Mouse (Mus musculus): ENCODE data around the gene Gapt. TPM values are rescaled to one million over a fixed set of nuclear protein-coding genes. Genes with fewer than 3 reads are reported as not detected.
A peak's percentile ranks its signal among the peaks of the same experiment; 100 is the strongest.

Gapt gene
- polyA plus RNA-seq, 1 experiment from 2014 or later = 0.21 TPM

GRCm38 (mm10) chr13:110366477-110366876 lies 9.5 kb upstream of the Gapt start:
- H3K9me3 ChIP-seq (replicated peaks; ENCODE audit: low read length) = no peaks in the 10 kb centered on the region
- TF ChIP-seq CTCF (IDR thresholded peaks at IDR 0.05; ENCODE audit: low read depth) = no peak
- H3K4me3 ChIP-seq (replicated peaks; ENCODE audit: low read depth, low read length) = no peak overlapping the region
- no peak overlapping the region for H3K4me2 ChIP-seq (ENCODE audit: low read length)
- no peaks in the 10 kb centered on the region for H3K4me1 ChIP-seq (replicated peaks; ENCODE audit: insufficient read depth, low read length)
- 91% methylated on average over 3 of the region's 3 CpGs for WGBS
- ATAC-seq (replicated peaks; ENCODE audit: low FRiP score, low read depth) (no peak), DNase-seq (ENCODE audit: low spot score) (no peak)
- no peak overlapping the region for H3K27ac ChIP-seq
- H3K27me3 ChIP-seq (ENCODE audit: insufficient read depth, low read length) = no peaks in the 10 kb centered on the region
- no peak overlapping the region for H3K9ac ChIP-seq (ENCODE audit: low read depth, low read length)
- H3K36me3 ChIP-seq (ENCODE audit: insufficient read depth, low read length) = no peaks in the 10 kb centered on the region

DNA sequence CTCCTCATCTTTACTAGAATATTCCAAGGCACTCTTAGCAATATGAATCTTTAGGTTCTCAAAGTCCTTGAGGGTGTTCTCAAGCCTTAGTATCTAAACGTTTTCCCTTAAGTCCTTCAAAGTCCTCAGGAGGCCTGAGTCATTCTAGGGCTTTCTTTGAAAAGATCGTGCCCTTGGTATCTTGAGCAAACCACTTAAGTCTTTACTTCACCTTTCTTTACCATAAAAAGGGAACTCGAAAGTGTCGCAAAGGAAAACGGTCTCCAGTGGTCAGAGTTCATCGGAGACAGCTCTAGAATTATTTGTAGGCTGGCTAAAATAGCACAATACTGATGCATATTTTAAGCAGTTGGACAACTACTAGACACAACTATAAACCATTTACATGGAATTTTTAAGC lies 6.7 kb upstream of the Gapt start:
- Histone ChIP-seq H3K9ac (ENCODE audit: low read depth, low read length) (no peak overlapping the region), H3K4me2 (ENCODE audit: low read length) (no peak overlapping the region), H3K27me3 (ENCODE audit: insufficient read depth, low read length) (no peaks in the 10 kb centered on the region), H3K36me3 (ENCODE audit: insufficient read depth, low read length) (no peaks in the 10 kb centered on the region), H3K27ac (no peak overlapping the region), H3K9me3 (replicated peaks; ENCODE audit: low read length) (no peaks in the 10 kb centered on the region), H3K4me3 (replicated peaks; ENCODE audit: low read depth, low read length) (no peak overlapping the region), H3K4me1 (replicated peaks; ENCODE audit: insufficient read depth, low read length) (no peaks in the 10 kb centered on the region)
- 77% methylated on average over 6 of the region's 6 CpGs for WGBS
- no peak for DNase-seq (ENCODE audit: low spot score)
- TF ChIP-seq CTCF (IDR thresholded peaks at IDR 0.05; ENCODE audit: low read depth) = no peak
- ATAC-seq (replicated peaks; ENCODE audit: low FRiP score, low read depth) = no peak

DNA sequence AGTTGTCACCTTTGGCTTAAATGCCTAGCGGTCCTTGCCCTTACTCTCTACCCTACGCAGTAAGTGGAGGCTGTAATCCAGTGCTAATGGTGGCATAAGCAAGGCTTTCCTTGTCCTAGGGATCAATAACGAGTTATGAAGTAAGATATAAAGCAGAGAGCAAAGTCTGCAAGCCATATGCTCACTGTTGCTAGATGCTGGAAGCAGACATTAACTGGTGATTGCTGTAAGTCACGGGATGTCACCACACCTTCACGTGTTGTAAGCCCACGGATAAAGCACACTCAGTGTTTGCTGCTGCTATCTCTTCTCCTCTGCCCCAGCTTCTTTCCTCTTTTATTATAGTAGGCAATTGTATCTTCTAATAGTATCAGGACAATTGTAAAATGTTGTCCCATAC lies 5.9 kb downstream of the Gapt start:
- Histone ChIP-seq H3K36me3 (ENCODE audit: insufficient read depth, low read length) (no peaks in the 10 kb centered on the region), H3K4me3 (replicated peaks; ENCODE audit: low read depth, low read length) (no peak overlapping the region), H3K9me3 (replicated peaks; ENCODE audit: low read length) (no peaks in the 10 kb centered on the region), H3K9ac (ENCODE audit: low read depth, low read length) (no peak overlapping the region), H3K27me3 (ENCODE audit: insufficient read depth, low read length) (no peaks in the 10 kb centered on the region), H3K4me2 (ENCODE audit: low read length) (no peak overlapping the region), H3K27ac (no peak overlapping the region), H3K4me1 (replicated peaks; ENCODE audit: insufficient read depth, low read length) (no peaks in the 10 kb centered on the region)
- no peak for TF ChIP-seq CTCF (IDR thresholded peaks at IDR 0.05; ENCODE audit: low read depth)
- ATAC-seq (replicated peaks; ENCODE audit: low FRiP score, low read depth) (no peak), DNase-seq (ENCODE audit: low spot score) (no peak)
- WGBS = 85% methylated on average over 6 of the region's 6 CpGs

- 43% methylated on average over 7 of the region's 7 CpGs for WGBS
- Histone ChIP-seq H3K4me3 (replicated peaks; ENCODE audit: low read depth, low read length) (no peak overlapping the region), H3K27me3 (ENCODE audit: insufficient read depth, low read length) (no peaks in the 10 kb centered on the region), H3K4me2 (ENCODE audit: low read length) (no peak overlapping the region), H3K36me3 (ENCODE audit: insufficient read depth, low read length) (no peaks in the 10 kb centered on the region), H3K4me1 (replicated peaks; ENCODE audit: insufficient read depth, low read length) (no peaks in the 10 kb centered on the region), H3K9ac (ENCODE audit: low read depth, low read length) (no peak overlapping the region), H3K27ac (no peak overlapping the region), H3K9me3 (replicated peaks; ENCODE audit: low read length) (no peaks in the 10 kb centered on the region)
- no peak for TF ChIP-seq CTCF (IDR thresholded peaks at IDR 0.05; ENCODE audit: low read depth)
- ATAC-seq (replicated peaks; ENCODE audit: low FRiP score, low read depth) (no peak), DNase-seq (ENCODE audit: low spot score) (peak; percentile 4)
Observed at GRCm38 (mm10) chr13:110346707-110347106, 10.3 kb downstream of the Gapt start.

GRCm38 (mm10) chr13:110342602-110343001 lies 14.4 kb downstream of the Gapt start:
- no peaks in the 10 kb centered on the region for H3K9me3 ChIP-seq (replicated peaks; ENCODE audit: low read length)
- no peak overlapping the region for H3K4me3 ChIP-seq (replicated peaks; ENCODE audit: low read depth, low read length)
- DNase-seq (ENCODE audit: low spot score) (no peak), ATAC-seq (replicated peaks; ENCODE audit: low FRiP score, low read depth) (no peak)
- H3K36me3 ChIP-seq (ENCODE audit: insufficient read depth, low read length) = no peaks in the 10 kb centered on the region
- no peak overlapping the region for H3K4me2 ChIP-seq (ENCODE audit: low read length)
- H3K9ac ChIP-seq (ENCODE audit: low read depth, low read length) = no peak overlapping the region
- WGBS = 78% methylated on average over 6 of the region's 6 CpGs
- no peaks in the 10 kb centered on the region for H3K4me1 ChIP-seq (replicated peaks; ENCODE audit: insufficient read depth, low read length)
- no peak overlapping the region for H3K27ac ChIP-seq
- no peaks in the 10 kb centered on the region for H3K27me3 ChIP-seq (ENCODE audit: insufficient read depth, low read length)
- TF ChIP-seq CTCF (IDR thresholded peaks at IDR 0.05; ENCODE audit: low read depth) = no peak

DNA sequence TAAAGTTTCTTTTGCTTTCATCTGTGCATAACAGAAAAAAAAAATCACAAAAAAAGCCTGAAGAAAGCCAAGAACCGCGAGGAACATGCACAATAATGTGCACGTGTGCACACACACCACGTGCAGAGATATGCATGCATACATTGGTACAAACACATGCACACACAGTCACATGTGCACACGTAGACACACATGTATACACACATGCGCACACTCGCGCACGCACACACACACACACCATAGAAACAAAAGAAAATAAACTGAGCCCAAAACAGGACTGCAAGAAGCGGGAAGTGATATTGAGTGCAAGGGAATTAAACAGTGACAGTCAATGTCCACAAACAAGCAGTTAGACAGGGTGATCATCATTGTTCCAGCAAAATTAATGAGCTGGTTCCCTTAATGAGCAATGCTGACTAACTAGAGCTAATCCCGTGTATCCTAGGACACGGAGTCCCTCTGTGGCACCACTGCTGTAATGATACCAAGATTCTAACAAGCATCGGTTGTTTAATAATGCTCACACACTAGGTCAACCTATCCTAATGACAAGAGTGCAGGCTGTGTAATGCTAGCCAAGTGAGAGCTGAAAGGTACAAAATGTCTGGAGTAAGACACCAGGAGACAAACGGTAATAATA lies 23.9 kb downstream of the Gapt start:
- no peak overlapping the region for H3K9ac ChIP-seq (ENCODE audit: low read depth, low read length)
- 90% methylated on average over 14 of the region's 14 CpGs for WGBS
- H3K27me3 ChIP-seq (ENCODE audit: insufficient read depth, low read length) = no peaks in the 10 kb centered on the region
- H3K27ac ChIP-seq = no peak overlapping the region
- no peak for ATAC-seq (replicated peaks; ENCODE audit: low FRiP score, low read depth)
- H3K4me1 ChIP-seq (replicated peaks; ENCODE audit: insufficient read depth, low read length) = no peaks in the 10 kb centered on the region
- H3K4me2 ChIP-seq (ENCODE audit: low read length) = no peak overlapping the region
- no peak for DNase-seq (ENCODE audit: low spot score)
- H3K36me3 ChIP-seq (ENCODE audit: insufficient read depth, low read length) = no peaks in the 10 kb centered on the region
- no peaks in the 10 kb centered on the region for H3K9me3 ChIP-seq (replicated peaks; ENCODE audit: low read length)
- no peak overlapping the region for H3K4me3 ChIP-seq (replicated peaks; ENCODE audit: low read depth, low read length)
- no peak for TF ChIP-seq CTCF (IDR thresholded peaks at IDR 0.05; ENCODE audit: low read depth)

- Histone ChIP-seq H3K4me2 (ENCODE audit: low read length) (no peak overlapping the region), H3K27ac (no peak overlapping the region), H3K36me3 (ENCODE audit: insufficient read depth, low read length) (no peaks in the 10 kb centered on the region), H3K4me3 (replicated peaks; ENCODE audit: low read depth, low read length) (no peak overlapping the region), H3K9me3 (replicated peaks; ENCODE audit: low read length) (no peaks in the 10 kb centered on the region), H3K9ac (ENCODE audit: low read depth, low read length) (no peak overlapping the region), H3K27me3 (ENCODE audit: insufficient read depth, low read length) (no peaks in the 10 kb centered on the region), H3K4me1 (replicated peaks; ENCODE audit: insufficient read depth, low read length) (no peaks in the 10 kb centered on the region)
- WGBS = 64% methylated on average over 4 of the region's 4 CpGs
- ATAC-seq (replicated peaks; ENCODE audit: low FRiP score, low read depth) (no peak), DNase-seq (ENCODE audit: low spot score) (no peak)
- TF ChIP-seq CTCF (IDR thresholded peaks at IDR 0.05; ENCODE audit: low read depth) = peak; percentile 29; the same call in 1 of the 2 replicates
Observed at GRCm38 (mm10) chr13:110318746-110319145, 38.3 kb downstream of the Gapt start.

Measured in kidney, postnatal 0 days (tissue).